Mouse (Mus musculus) left cerebral cortex, postnatal 14 days (tissue): Measurements from ENCODE around the gene Zfhx3. TPM values are rescaled to one million over a fixed set of nuclear protein-coding genes. Genes with fewer than 3 reads are reported as not detected.

Source experiments
- DNase-seq, 2 experiments: peaks; one replicate each; pipeline ENCODE4 v3.0.0; 2021 to 2022; ENCODE audit warnings: low spot score in 2 of 2, mixed read lengths in 1 of 2
- intact Hi-C: fragments of 180-260 bp; cut with DNase I; formaldehyde crosslinking; loops from one replicate; pipeline ENCODE4 v1.15.1; 2025
- total RNA-seq, 2 experiments: library from RNA; stranded (reverse); gene quantifications; 2 replicates each; pipeline ENCODE4 v1.2.3; 2021

The Zfhx3 gene
- total RNA-seq, 2 experiments from 2014 or later = 4.1 to 4.2 TPM

- intact Hi-C loops = no loop called here
- no peak for DNase-seq
Measured at GRCm38 (mm10) chr8:108072126-108072746, 129.8 kb downstream of the Zfhx3 start.

- no peak for DNase-seq
- intact Hi-C loops = no loop called here
Measured at GRCm38 (mm10) chr8:108072853-108073252, 130.4 kb downstream of the Zfhx3 start.

GRCm38 (mm10) chr8:108075176-108075575, 132.7 kb downstream of the Zfhx3 start:
- intact Hi-C loops = no loop called here
- DNase-seq = no peak

GRCm38 (mm10) chr8:108078726-108079125, 136.3 kb downstream of the Zfhx3 start:
- no peak for DNase-seq
- intact Hi-C loops = no loop called here

GRCm38 (mm10) chr8:108086913-108087312, 144.5 kb downstream of the Zfhx3 start:
- intact Hi-C loops = no loop called here
- no peak for DNase-seq

GRCm38 (mm10) chr8:108089632-108090031, 147.2 kb downstream of the Zfhx3 start:
- no peak for DNase-seq
- intact Hi-C loops = no loop called here

- no peak for DNase-seq
- intact Hi-C loops = no loop called here
Measured at GRCm38 (mm10) chr8:108098598-108098997, 156.2 kb downstream of the Zfhx3 start.

GRCm38 (mm10) chr8:108101131-108101530, 158.7 kb downstream of the Zfhx3 start:
- intact Hi-C loops = no loop called here
- DNase-seq = peak; percentile 25 to 66

- intact Hi-C loops = no loop called here
- DNase-seq = peak; percentile 7 to 26
Measured at GRCm38 (mm10) chr8:108101978-108102865, 159.8 kb downstream of the Zfhx3 start.

GRCm38 (mm10) chr8:108104471-108105098, 162.1 kb downstream of the Zfhx3 start:
- intact Hi-C loops = no loop called here

GRCm38 (mm10) chr8:108125053-108125452, 182.6 kb downstream of the Zfhx3 start:
- DNase-seq = peak in 1 of 2 experiments; percentile 30
- intact Hi-C loops = no loop called here

More at GRCm38 (mm10) chr8:108104471-108105098, 162.1 kb downstream of the Zfhx3 start:
- no peak for DNase-seq

GRCm38 (mm10) chr8:108125491-108125890, 183.0 kb downstream of the Zfhx3 start:
- intact Hi-C loops = no loop called here

GRCm38 (mm10) chr8:108146536-108146935, 204.1 kb downstream of the Zfhx3 start:
- DNase-seq = no peak
- intact Hi-C loops = no loop called here

More at GRCm38 (mm10) chr8:108125491-108125890, 183.0 kb downstream of the Zfhx3 start:
- DNase-seq = no peak

GRCm38 (mm10) chr8:108148599-108149249, 206.3 kb downstream of the Zfhx3 start:
- intact Hi-C loops = no loop called here
- DNase-seq = no peak

- DNase-seq = no peak
- intact Hi-C loops = no loop called here
Measured at GRCm38 (mm10) chr8:108170804-108171203, 228.4 kb downstream of the Zfhx3 start.

GRCm38 (mm10) chr8:108183296-108183695, 240.9 kb downstream of the Zfhx3 start:
- intact Hi-C loops = no loop called here
- DNase-seq = no peak

GRCm38 (mm10) chr8:108183948-108184347, 241.5 kb downstream of the Zfhx3 start:
- no peak for DNase-seq
- intact Hi-C loops = no loop called here

GRCm38 (mm10) chr8:108186289-108186688, 243.8 kb downstream of the Zfhx3 start:
- DNase-seq = no peak
- intact Hi-C loops = no loop called here

GRCm38 (mm10) chr8:108188044-108188443, 245.6 kb downstream of the Zfhx3 start:
- DNase-seq = no peak
- intact Hi-C loops = no loop called here

- DNase-seq = no peak
- intact Hi-C loops = no loop called here
Measured at GRCm38 (mm10) chr8:108194571-108194970, 252.1 kb downstream of the Zfhx3 start.
